Mouse (Mus musculus): Measurements from ENCODE around the gene Srsx. TPM values are rescaled to one million over a fixed set of nuclear protein-coding genes. Genes with fewer than 3 reads are reported as not detected.
"Not testable (repeated sequence)": the region's sequence is repeated elsewhere in the genome, so short reads cannot be mapped to it uniquely, and the experiment has no call there.

The Srsx gene
- polyA plus RNA-seq (2015; fragmentation: Nextera tagmentation; extraction: Ambion mirVana): not detected in 2 replicates

GRCm38 (mm10) chrX:123222381-123222780, at the start of gene Srsx:
Srsx (minus strand) TSS chrX:123222481.
- H3K27me3 ChIP-seq (replicated peaks; ENCODE audit: control insufficient read depth, insufficient read depth, low read length); H3K4me1 ChIP-seq (replicated peaks; ENCODE audit: control insufficient read depth, insufficient read depth, low read length); H3K4me2 ChIP-seq (replicated peaks; ENCODE audit: low read depth); H3K27ac ChIP-seq (ENCODE audit: low read depth, low read length); H3K4me3 ChIP-seq (ENCODE audit: low read depth, low read length); ATAC-seq; H3K9ac ChIP-seq (ENCODE audit: low read depth, low read length); H3K36me3 ChIP-seq (ENCODE audit: control insufficient read depth, insufficient read depth); H3K9me3 ChIP-seq (ENCODE audit: control insufficient read depth): not testable (repeated sequence)
- WGBS: no CpG with 5 or more reads among the region's 1 CpGs

- not testable (repeated sequence) for H3K27me3 ChIP-seq (replicated peaks; ENCODE audit: control insufficient read depth, insufficient read depth, low read length); H3K36me3 ChIP-seq (ENCODE audit: control insufficient read depth, insufficient read depth); H3K4me2 ChIP-seq (replicated peaks; ENCODE audit: low read depth); H3K4me1 ChIP-seq (replicated peaks; ENCODE audit: control insufficient read depth, insufficient read depth, low read length); H3K9me3 ChIP-seq (ENCODE audit: control insufficient read depth); H3K27ac ChIP-seq (ENCODE audit: low read depth, low read length); H3K9ac ChIP-seq (ENCODE audit: low read depth, low read length); H3K4me3 ChIP-seq (ENCODE audit: low read depth, low read length); ATAC-seq
- WGBS: no CpG with 5 or more reads among the region's 3 CpGs
These were observed 24.5 kb upstream of the Srsx start, which contains the start of gene Gm17577 for GRCm38 (mm10) chrX:123246807-123247206. Gm17577 (minus strand) TSS chrX:123246907.

Other genes starting within 250 kb of the Srsx start
- not detected in 2 replicates for gene Gm17521, start 192.8 kb downstream of the Srsx start, polyA plus RNA-seq (2015; fragmentation: Nextera tagmentation; extraction: Ambion mirVana)
- gene Cldn34c1, start 119.0 kb downstream of the Srsx start, polyA plus RNA-seq (2015; fragmentation: Nextera tagmentation; extraction: Ambion mirVana): 4.9 and 5.5 TPM in 2 replicates
- not detected in 2 replicates for gene Gm17577, start 24.4 kb upstream of the Srsx start, polyA plus RNA-seq (2015; fragmentation: Nextera tagmentation; extraction: Ambion mirVana)

Data from intestine, postnatal 0 days (tissue).